Mouse (Mus musculus): ENCODE data around the gene Cpm.

The Cpm gene

DNA sequence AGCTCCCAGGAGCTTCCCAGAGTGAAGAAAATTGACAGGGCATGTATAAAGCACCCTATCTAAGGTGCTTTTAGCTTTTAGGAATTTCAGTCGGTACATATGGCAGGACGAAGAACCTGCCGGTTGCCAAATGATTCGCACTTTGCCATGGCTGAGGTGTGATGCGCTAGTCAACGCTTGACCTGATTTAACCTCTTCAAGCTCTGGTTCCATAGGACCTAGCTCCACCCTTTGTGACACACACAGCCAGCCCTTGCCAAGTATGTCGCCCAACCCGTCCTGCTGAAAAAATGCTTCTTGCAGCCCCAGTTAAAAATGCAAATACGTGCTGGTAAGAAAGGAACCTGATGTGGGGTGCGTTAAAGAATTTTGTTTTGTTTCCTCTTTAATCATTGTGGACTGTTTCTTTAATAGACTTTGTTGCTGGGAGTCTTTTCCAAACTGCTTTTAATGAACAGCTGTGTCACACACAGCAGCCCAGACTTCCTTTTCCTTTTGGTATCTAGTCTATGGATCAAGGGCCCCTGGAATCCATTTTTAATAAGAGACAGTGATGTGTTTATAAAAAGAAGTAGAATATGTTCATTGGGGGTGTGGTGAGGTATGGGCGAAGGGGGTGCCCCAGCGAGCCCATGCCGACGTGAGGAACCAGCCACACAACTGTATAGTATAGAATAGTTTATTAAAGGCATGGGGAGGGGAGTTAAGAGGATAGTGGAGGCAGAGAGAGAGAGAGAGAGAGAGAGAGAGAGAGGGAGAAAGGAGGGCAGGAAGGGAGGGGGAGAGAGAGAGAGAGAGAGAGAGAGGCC, 34.0 kb downstream of the Cpm start:
- DNase-seq (ENCODE audit: low spot score): no peak

DNA sequence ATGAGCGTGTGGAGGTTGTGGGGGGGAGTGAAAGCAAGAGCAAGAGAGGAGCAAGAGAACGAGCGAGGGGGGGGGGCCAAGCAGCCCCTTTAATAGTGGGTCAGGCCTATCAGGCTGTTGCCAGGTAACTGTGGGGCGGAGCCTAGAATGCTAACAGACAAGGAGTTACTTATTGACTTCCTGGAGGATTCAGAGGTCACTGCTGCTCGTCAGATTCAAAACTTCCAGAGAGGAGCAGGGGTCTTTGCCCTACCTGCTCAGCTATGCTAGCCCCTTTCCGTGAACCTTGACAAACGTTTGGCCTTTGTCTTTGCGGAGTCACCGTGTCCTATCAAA, 34.5 kb downstream of the Cpm start:
- peak; percentile 68 for DNase-seq (ENCODE audit: low spot score)

DNA sequence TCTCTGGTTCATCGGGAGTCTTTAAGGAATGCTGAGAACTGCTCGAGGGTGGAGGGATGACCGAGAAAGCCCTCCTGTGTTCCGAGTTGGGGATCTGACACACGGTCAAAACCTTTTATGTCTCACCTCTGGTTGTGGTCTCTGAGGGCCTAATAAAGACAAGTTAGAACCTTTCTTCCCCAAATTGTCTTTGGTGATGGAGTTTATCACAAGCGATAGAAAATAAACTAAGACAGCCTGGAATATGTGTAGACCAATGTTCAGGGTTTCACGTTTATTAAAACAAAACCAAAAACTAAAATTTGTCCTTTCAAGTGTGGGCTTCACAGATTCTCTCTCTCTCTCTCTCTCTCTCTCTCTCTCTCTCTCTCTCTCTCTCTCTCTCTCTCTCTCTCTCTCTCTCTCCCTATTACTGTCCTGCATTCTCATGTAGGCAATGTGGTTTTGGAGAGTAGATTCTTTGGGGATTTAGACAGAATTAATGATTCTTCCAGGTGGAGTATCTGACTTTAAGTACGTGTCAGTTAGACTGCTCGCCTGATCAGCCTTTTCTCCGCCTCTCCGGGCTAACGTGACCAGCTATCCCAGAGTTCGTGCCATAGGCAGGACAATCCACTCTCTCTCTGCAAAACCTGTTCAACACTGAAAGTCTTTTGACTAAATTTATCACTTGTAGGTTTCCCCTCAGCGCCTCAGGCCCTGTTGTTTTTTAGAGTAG, 35.1 kb downstream of the Cpm start:
- no peak for DNase-seq (ENCODE audit: low spot score)

DNA sequence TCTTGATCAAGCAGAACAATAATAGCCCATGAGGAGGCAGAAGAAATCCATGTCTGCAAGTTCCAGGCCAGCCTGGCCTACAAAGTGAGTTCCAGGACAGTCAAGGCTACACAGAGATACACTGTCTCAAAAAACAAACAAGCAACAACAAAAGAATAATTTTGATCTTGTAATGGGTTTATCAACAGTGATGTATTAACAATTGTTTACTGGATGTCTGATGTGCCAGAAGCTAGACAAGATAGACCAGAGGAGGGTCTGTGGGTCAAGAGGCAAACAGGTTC, 35.6 kb downstream of the Cpm start:
- no peak for DNase-seq (ENCODE audit: low spot score)

DNA sequence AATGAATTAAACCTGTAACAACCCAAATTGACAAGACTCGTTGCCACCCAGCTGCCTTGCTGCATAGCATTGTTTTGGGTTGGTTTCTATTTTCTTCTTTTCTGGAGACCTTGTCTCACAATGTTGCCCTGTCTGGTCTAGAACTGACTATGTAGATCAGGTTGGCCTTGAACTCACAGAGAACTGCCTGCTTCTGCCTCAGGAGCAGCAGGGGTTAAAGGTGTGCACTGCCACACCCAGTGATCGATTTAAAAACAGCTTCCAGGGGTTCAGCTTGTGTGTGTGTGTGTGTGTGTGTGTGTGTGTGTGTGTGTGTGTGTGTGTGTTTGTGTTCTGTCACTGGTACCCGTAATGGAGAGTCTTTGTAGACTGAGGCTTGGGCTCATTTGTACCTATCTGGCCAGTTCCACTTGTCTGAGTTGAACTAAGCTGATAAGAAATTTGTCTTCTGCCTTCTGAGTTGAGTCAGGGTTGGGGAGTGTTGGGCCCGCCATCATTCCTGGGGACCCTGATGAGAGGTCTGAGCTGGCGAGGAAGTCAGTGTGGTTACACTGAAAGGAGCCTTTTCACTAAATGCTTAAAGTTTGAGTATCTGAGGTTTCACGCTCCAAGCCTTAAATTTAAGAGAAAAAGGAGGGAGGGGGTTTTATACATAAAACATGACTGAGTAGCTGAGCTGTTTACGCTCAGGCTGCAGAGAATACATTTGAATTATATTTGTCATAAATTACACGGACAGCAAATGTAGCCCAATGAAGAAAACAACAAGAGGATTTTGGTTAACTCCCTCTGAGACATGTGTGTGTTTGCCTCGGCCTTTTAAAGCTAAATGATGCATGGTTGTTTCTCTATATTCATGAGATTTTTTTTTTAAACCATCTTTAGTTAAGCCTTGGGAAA, 36.3 kb downstream of the Cpm start:
- no peak for DNase-seq (ENCODE audit: low spot score)

DNA sequence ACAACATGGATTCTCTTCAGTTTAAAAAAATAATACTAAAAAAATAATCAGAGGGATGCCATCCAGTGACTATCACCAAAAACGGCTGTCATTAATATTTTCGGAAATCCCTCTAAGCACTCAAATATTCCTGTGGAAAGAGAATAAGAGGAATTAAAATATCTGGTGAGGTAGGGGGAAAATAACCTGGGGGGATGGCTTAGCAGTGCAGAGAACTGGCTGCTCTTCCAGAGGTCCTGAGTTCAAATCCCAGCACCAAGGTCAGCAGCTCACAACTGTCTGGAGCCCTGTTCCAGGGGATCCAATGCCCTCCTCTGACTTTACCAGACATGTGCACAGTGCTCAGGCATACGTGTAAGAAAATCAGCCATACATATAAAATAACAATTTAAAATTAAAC, 37.1 kb downstream of the Cpm start:
- no peak for DNase-seq (ENCODE audit: low spot score)

DNA sequence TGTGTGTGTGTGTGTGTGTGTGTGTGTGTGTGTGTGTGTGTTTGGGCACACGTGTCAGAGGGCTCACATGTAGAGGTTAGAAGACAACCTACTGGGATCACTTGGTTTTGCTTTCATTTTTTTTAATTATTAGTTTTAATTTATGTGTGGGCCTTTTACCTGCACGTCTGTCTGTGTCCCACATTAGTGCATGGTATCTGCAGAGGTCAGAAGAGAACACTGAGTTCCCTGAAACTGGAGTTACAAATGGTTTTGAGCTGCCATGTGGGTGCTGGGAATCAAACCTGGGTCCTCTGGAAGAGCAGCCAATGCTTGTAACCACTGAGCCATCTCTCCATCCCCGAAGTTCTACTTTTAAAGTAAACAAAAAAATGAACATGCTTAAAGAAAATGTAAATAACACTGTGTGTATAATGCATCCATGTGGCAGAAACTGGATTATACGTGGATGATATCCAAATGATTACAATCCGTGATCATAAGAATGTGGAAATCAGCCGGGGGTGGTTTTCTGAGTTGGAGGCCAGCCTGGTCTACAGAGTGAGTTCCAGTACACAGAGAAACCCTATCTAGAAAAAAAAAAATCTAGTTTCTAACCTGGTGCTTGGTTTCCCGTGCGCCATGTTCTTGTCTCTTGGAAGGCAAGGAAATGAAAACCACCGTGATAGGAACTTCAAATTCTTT, 37.8 kb downstream of the Cpm start:
- no peak for DNase-seq (ENCODE audit: low spot score)

DNA sequence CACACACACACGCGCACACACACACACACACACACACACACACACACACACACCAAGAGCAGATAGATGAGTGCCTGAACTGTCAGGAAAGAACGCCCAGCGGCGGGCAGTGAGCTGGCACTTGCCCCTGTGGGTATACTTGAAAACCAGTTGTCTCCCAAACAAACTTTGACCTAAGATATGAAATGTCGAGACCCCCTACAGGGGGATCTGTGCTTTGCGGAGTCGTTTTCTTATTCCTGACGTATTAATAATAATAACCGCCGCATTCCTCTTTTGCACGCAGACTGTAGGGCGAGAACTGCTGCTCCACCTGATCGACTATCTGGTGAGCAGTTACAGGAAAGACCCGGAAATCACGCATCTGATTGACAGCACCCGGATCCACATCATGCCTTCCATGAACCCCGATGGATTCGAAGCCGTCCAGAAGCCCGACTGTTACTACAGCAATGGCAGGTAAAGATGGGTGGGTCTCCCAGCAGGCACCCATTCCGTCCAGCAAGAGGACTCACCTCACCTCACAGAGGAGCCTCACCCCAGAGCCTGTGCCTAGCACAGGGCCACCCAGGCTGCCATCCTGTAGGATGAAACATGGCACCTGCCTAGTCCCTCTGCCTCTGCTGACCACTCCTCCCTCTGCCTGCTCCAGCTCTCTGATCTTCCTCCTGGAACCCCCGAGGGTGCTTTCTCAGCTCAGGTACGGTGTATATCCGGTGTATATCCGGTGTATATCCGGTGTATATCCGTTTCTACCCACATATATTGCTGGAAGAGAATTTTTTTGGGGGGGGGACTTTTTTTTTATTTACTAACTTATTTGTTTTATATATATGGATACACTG, 38.6 kb downstream of the Cpm start:
- no peak for DNase-seq (ENCODE audit: low spot score)

DNA sequence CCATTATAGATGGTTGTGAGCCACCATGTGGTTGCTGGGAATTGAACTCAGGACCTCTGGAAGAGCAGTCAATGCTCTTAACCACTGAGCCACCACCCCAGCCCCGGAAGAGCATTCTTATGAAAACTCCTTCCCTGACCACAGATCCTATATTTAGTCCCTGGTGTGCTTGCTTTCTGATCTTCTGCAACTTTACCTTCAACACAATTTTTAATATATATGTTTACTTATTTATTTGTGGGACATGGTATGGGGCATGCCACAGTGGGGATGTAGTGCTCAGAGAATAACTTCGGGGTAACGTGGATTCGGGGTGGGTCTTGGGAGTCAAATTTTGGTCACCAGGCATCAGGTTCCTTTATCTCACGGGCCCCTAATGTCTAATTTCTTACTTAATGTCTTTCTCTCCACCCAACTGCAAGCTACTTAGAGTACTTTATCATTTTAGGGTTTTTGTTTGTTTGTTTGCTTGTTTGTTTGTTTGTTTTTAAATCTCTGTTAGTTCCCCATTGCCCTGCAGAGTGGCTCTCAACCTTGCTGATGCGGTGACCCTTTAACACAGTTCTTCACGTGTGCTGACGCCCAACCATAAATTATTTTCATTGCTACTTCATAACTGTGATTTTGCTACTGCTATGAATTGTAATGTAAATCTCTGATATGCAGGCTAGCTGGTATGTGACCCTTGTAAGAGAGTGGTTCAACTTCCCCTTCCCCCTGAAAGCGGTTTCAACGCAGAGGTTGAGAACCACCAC, 39.4 kb downstream of the Cpm start:
- no peak for DNase-seq (ENCODE audit: low spot score)

DNA sequence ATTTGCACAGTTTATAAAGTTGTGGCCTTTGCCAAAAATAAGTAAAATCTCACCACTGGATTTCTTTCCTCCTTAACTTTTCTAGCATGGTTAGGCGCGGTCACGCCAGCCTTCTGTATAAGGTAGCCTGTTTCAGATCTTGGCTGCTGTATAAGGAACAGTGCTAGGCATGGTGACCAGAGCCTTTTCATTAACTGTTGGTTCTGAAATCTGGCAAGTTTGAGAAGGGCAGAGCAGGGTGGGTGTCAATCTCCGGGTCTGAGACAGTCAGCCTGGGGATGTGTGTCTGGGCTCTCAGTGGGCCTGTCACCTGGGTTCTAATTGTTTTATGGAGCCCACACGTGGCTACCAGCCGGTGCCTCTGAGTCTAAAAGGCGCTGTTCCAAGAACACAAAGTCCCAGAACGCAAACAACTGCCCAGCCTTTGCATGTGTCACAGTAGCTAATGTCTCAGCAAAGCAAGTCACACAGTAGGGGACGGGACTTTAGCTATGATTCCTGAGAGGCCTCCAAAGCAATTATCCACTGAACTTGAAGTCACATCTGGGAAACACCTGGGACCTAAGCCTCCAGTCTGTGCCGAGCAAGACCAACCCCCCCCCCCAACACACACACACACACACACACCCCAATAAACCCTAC, 40.3 kb downstream of the Cpm start:
- DNase-seq (ENCODE audit: low spot score): peak; percentile 56

DNA sequence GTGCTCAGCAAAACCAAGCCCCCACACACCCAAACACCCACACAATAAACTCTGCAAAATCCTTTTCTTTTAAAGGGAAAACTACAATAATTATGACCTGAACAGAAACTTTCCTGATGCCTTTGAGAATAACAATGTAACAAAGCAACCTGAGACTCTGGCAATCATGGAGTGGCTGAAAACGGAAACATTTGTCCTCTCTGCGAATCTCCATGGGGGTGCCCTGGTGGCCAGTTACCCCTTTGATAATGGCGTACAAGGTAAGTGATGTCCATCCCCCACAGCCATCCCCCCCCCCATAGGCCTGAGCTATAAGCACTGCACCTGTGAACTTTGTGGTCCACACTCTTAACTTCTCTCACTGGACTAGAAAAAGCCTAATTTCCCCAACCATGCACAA, 40.8 kb downstream of the Cpm start:
- DNase-seq (ENCODE audit: low spot score): no peak

DNA sequence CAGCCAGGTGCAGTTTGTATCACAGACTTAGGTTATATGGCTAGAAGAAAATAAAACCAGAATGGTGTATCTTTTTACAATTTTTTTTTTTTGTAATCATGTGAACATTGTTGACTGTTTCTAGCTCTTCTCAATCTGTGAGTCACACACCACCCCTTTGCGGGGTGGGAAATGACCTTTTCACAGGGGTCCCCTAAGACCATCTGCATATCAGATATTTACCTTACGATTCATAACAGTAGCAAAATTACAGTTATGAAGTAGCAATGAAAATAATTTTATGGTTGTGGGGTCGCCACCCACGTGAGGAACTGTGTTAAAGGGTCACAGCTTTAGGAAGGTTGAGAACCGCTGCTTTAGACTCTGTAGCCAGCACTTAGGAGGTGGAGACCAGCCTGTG, 41.5 kb downstream of the Cpm start:
- DNase-seq (ENCODE audit: low spot score): no peak

DNA sequence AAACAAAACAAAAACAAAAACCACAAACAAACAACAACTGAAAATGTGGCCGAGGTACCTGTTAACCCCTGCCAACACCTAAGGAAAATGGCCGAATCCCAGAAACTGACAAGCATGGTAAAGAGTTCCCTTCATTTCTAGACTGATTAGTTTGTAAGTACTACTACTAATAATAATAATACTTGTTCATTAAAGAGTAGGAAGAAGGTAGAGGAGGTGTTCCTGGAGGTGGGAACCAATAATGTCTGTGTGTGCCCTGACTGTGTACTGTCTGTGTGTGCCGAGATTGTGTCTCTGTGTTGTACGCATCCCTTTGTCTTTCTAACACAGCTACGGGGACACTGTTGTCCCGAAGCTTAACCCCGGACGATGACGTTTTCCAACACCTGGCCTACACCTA, 42.0 kb downstream of the Cpm start:
- DNase-seq (ENCODE audit: low spot score): no peak

DNA sequence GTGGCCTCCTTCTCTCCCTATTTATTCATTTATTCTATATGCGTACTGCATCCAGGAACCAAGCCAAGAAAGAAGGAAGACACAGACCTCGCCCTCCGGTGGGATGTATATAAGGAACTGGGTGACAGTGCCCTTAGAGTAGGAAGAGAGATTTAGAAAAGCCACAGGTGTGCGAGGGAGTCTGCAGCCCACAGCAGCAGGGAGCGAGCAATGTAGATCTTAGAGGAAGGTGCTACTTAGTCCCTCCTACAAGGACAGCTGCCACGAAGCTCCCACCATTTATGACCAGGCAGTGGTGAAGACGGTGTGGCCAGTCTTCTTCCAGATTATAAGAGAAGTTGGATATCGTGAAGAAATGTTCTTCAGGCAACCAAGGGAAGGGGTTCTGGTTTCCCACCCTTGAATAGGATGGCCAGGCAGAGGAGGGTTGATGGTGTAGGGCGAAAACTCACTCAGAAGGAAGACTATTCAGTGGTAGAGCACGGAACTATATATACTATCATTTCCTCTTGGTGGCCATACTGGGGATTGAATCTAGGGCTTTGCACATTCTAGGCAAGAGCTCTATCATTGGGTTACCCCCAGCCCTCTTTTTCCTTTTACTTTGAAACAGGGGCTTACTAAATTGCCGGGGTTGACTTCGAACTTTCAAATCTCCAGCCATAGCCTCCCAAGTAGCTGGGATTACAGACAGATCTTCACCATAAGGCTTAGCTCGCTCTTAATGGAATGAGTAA, 42.8 kb downstream of the Cpm start:
- no peak for DNase-seq (ENCODE audit: low spot score)

DNA sequence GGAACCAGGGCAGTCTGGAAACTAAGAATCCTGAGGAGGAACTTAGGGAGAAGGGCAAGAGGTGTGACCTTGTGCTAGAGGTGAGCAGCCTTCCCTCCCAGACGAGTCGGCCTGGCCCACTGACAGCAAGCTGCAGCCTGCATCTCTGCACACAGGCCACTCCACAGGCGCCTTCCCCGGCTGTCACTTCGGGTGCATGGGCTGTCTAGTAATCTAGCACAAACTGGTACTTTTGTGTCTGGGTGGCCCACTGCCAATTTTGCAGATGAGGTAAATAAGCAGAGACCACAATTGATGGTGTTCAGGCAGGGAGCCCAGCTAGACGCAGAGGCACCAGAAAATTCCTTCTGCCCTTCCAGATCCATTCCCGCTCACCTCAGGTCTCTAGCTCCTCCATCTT, 43.4 kb downstream of the Cpm start:
- DNase-seq (ENCODE audit: low spot score): no peak

DNA sequence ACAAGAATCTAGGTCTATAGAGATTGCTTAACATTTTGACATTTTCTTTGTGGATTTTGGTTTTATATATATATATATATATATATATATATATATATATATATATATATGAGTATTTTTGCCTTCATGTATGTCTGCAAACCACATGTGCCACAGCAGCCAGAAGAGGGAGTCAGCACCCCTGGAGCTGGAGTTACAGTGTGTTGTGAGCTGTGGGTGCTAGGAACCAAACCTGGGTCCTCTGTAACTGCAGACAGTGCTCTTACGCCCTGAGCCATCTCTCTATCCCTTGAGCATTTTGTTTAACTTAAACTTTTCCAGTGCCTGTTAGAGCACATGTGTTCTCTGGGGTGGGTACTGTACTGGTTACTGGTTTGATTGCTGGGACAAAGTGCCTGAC, 44.6 kb downstream of the Cpm start:
- DNase-seq (ENCODE audit: low spot score): no peak

DNA sequence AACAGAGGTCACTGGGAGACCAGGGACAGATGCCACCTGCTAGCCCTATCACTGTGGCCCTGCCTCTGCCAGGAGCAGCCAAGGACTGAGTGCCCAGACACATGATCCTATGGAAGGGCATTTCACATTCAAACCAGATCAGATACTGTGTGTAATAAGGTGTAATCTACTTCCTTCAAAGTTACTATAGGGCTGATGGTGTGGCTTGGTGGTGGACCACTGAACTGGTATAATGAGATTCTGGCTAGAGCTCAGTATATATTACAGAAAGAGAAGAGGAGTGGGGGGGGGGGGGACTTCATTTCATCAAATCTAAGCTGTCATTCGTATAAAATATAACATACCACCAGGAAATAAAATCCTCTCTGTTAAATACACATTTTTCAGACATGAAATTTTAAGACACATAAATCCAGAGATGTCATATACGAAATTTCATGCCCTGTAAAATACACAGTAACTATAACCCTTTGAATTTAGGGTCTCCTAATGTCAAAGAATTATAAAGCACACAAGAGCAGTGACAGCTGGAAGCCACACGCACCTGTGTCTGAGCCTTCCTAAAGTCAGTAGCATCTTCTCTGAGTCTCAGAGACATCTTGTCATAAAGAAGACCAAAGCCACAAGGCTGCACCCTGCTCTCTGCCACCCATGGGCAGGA, 45.2 kb downstream of the Cpm start:
- DNase-seq (ENCODE audit: low spot score): no peak

DNA sequence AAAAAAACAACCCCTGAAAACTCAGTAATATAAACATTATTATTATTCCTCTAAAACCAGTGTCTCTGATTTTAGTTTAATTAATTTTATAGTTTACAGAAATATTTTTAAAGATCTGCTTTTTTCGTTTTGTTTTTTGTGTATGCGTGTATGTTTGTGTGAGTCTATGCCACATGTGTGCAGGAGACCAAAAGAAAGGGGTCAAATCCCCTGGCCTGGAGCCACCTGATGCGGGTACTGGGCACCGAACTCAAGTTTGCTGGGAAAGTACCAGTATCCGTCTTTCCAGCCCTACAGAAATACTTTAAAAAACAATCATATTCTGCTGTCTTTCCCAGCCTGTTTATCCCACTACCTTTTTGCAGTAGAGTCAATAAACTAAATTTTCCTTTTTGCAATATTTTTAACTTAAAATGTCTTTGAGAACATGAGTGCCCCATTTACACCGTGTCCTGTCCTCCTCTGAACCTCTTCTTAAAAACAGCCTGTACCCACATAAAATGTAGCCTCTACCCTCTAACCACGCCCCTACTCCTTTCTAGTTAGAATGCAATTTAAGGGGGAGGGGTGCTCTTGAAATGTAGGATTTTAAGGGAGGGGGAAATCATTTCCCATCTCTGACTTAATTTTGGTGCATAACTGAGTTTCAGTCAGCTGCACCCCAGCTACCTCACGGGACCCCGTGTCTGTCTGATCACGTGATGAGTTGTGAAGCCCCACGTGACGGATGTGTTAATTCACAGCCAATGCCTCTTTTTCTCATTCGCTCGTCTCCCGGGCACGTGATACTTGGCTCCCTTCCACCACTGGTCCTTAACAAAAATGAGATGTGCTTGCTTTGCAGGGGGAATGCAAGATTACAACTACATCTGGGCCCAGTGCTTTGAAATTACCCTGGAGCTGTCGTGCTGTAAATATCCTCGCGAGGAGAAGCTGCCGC, 46.1 kb downstream of the Cpm start:
- DNase-seq (ENCODE audit: low spot score): peak; percentile 89
